In genomic region chr2:127008469-127008998, GRCm38 (mm10) we compare ENCODE assay signal across 8 mouse cellular contexts. TPM values are rescaled to one million over a fixed set of nuclear protein-coding genes. Genes with fewer than 3 reads are reported as not detected.
DNase-seq lines count a peak whose midpoint lies in the region; ATAC-seq lines count a peak whose summit lies in the region.

TSS of gene Ap4e1 (plus strand) at chr2:127008717.

- H3K9me3 ChIP-seq in forebrain, embryonic 10.5 days, result no peaks in the 10 kb centered on the region
- H3K9me3 ChIP-seq in heart, embryonic 16.5 days (replicated peaks; ENCODE audit: control insufficient read depth, low read length), result no peaks in the 10 kb centered on the region
- no peaks in the 10 kb centered on the region for H3K9me3 ChIP-seq in liver, embryonic 15.5 days (replicated peaks)
- no peaks in the 10 kb centered on the region for H3K9me3 ChIP-seq in neural tube, embryonic 12.5 days

- H3K27me3 ChIP-seq in forebrain, embryonic 10.5 days (ENCODE audit: poor library complexity, severe bottlenecking), result no peaks in the 10 kb centered on the region
- H3K27me3 ChIP-seq in heart, embryonic 16.5 days (ENCODE audit: control insufficient read depth, insufficient read depth, low read length), result no peaks in the 10 kb centered on the region
- H3K27me3 ChIP-seq in liver, embryonic 15.5 days, result 0 out of 2 replicates have a peak, but pooled peaks cover 4% of the 10 kb centered on the region
- no peaks in the 10 kb centered on the region for H3K27me3 ChIP-seq in neural tube, embryonic 12.5 days (replicated peaks)

- peak; percentile 79 for ATAC-seq in heart, embryonic 16.5 days (replicated peaks; ENCODE audit: extremely low read depth, insufficient read depth, low FRiP score)
- ATAC-seq in liver, embryonic 15.5 days (ENCODE audit: insufficient read depth), result peak; percentile 85
- ATAC-seq in neural tube, embryonic 12.5 days (ENCODE audit: low FRiP score, low read depth), result peak; percentile 93

- peaks cover 26% of the 10 kb centered on the region for H3K36me3 ChIP-seq in forebrain, embryonic 10.5 days (replicated peaks)
- peaks cover 12% of the 10 kb centered on the region; the same call in 1 of the 2 replicates for H3K36me3 ChIP-seq in heart, embryonic 16.5 days (ENCODE audit: control insufficient read depth, insufficient read depth)
- H3K36me3 ChIP-seq in liver, embryonic 15.5 days (replicated peaks), result peaks cover 14% of the 10 kb centered on the region
- H3K36me3 ChIP-seq in neural tube, embryonic 12.5 days, result peaks cover 14% of the 10 kb centered on the region

- H3K9ac ChIP-seq in heart, embryonic 16.5 days (ENCODE audit: low read length), result peak within 1 kb of the TSS; percentile 93
- peak within 1 kb of the TSS; percentile 72 for H3K9ac ChIP-seq in liver, embryonic 15.5 days
- peak within 1 kb of the TSS; percentile 80 for H3K9ac ChIP-seq in neural tube, embryonic 12.5 days

- H3K4me2 ChIP-seq in heart, embryonic 16.5 days (ENCODE audit: low read depth, low read length), result peak within 1 kb of the TSS; percentile 81
- H3K4me2 ChIP-seq in liver, embryonic 15.5 days, result peak within 1 kb of the TSS; percentile 80
- H3K4me2 ChIP-seq in neural tube, embryonic 12.5 days (replicated peaks), result peak within 1 kb of the TSS; percentile 75

- DNase-seq in CD8-positive naive resting alpha-beta T cell, adult 2 months (ENCODE audit: low read depth in 2 of 2, low spot score in 2 of 2), result peak; percentile 98 to 99
- peak; percentile 96 for DNase-seq in c-Kit-positive CD71-negative TER-119-negative erythroid progenitor cells, embryonic 14.5 days (ENCODE audit: low read depth)
- peak; percentile 98 for DNase-seq in forebrain, embryonic 10.5 days (ENCODE audit: extremely low spot score, low spot score)
- peak; percentile 94 to 98 for DNase-seq in kidney, postnatal 36 days
- peak; percentile 90 for DNase-seq in telencephalon, adult 2 months (ENCODE audit: low read depth, low spot score)

- H3K27ac ChIP-seq in forebrain, embryonic 10.5 days, result peak within 1 kb of the TSS; percentile 89
- H3K27ac ChIP-seq in heart, embryonic 16.5 days (ENCODE audit: low read length), result peak within 1 kb of the TSS; percentile 83
- peak within 1 kb of the TSS; percentile 78 for H3K27ac ChIP-seq in liver, embryonic 15.5 days (replicated peaks)
- H3K27ac ChIP-seq in neural tube, embryonic 12.5 days, result no peak within 1 kb of the TSS

- H3K4me3 ChIP-seq in forebrain, embryonic 10.5 days, result peak within 1 kb of the TSS; percentile 89
- H3K4me3 ChIP-seq in heart, embryonic 16.5 days (ENCODE audit: low read length), result peak within 1 kb of the TSS; percentile 96
- H3K4me3 ChIP-seq in liver, embryonic 15.5 days (replicated peaks), result peak within 1 kb of the TSS; percentile 91
- H3K4me3 ChIP-seq in neural tube, embryonic 12.5 days, result peak within 1 kb of the TSS; percentile 84

- H3K4me1 ChIP-seq in forebrain, embryonic 10.5 days, result peaks cover 11% of the 10 kb centered on the region
- H3K4me1 ChIP-seq in heart, embryonic 16.5 days (ENCODE audit: control insufficient read depth, insufficient read depth, low read length), result peaks cover 11% of the 10 kb centered on the region
- peaks cover 25% of the 10 kb centered on the region for H3K4me1 ChIP-seq in liver, embryonic 15.5 days (replicated peaks)
- peaks cover 12% of the 10 kb centered on the region; the same call in 1 of the 2 replicates for H3K4me1 ChIP-seq in neural tube, embryonic 12.5 days

- under 1% methylated on average over 40 of the region's 40 CpGs for WGBS in forebrain, embryonic 10.5 days
- under 1% methylated on average over 40 of the region's 40 CpGs for WGBS in heart, embryonic 16.5 days
- under 1% methylated on average over 40 of the region's 40 CpGs for WGBS in liver, embryonic 15.5 days (ENCODE audit: insufficient replicate concordance)
- under 1% methylated on average over 40 of the region's 40 CpGs for WGBS in neural tube, embryonic 12.5 days

RNA-seq across cellular contexts. Expression of gene Ap4e1, which starts in this region (rescaled TPM):
- 12.7 and 12.8 TPM in 2 replicates for polyA plus RNA-seq in forebrain, embryonic 10.5 days (2016; fragmentation: Nextera tagmentation; extraction: Ambion mirVana)
- polyA plus RNA-seq in heart, embryonic 16.5 days (2015; fragmentation: Nextera tagmentation; extraction: Ambion mirVana), result 8.1 and 9.2 TPM in 2 replicates
- 3.9 and 4.4 TPM in 2 replicates for polyA plus RNA-seq in liver, embryonic 15.5 days (2015; fragmentation: Nextera tagmentation; extraction: Ambion mirVana)
- 13.2 TPM in 2 replicates for polyA plus RNA-seq in neural tube, embryonic 12.5 days (2016; fragmentation: Nextera tagmentation; extraction: Ambion mirVana)
